Mouse (Mus musculus) splenic B cell, adult 2 months (primary cell): ENCODE measurements at regions not wholly inside any gene's neighbourhood (a gene's known extent, or its start where the extent isn't known, plus 50 kb on each side); places are given as distances from the start of the nearest gene placed in this dataset.

ENCODE experiments used
- DNase-seq: peaks from one replicate; pipeline ENCODE4 v3.0.0-alpha.2; 2011; ENCODE audit warnings: low read depth, low spot score
- H3K27me3 ChIP-seq: 2 replicates; pipeline ENCODE4 v1.6.1; 2012; ENCODE audit warnings: mild to moderate bottlenecking, low read length, moderate library complexity, mixed read lengths; ENCODE audit not compliant: control insufficient read depth, poor library complexity, insufficient read depth, severe bottlenecking
- H3K36me3 ChIP-seq: 2 replicates; pipeline ENCODE4 v1.6.1; 2012; ENCODE audit warnings: mild to moderate bottlenecking, low read length, moderate library complexity, mixed read lengths; ENCODE audit not compliant: control insufficient read depth, poor library complexity, insufficient read depth, severe bottlenecking

DNA sequence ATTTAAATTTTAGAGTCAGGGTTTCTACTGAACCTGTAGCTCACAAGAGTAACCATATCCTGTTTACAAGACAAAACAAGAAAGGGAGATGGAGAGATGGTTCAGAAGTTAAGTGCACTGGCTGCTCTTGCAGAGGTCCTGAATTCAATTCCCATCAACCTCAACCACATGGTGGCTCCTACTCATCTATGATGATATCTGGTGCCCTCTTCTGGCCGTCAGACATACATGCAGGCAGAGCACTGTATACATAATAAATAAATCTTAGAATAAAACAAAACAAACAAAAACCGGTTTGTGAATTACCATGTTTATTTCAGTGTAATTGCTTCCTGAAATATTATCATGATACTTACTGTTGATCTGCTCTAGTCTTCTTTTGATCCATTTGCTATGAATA, 845.4 kb downstream of the Pcdh18 start:
- Histone ChIP-seq H3K27me3 (no peaks in the 10 kb centered on the region), H3K36me3 (no peaks in the 10 kb centered on the region)
- DNase-seq = no peak

DNA sequence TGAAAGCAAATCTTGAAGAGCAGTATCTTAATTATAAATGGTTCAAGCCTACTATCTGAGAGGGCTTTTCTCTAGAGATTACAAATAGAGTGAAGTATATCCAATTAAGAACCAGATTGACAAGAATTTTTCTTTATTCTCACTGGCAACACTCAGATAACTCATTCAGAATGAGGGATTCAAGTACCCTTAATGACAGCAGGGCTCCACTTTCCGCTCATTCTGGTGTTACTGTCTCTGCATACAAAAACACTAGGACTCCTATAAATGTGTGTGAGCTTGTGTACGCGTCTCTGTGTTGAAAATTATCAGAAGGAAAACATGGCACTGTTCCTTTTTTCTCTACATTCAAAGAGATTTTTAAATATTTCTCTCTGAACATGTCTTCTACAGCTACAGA, 866.7 kb downstream of the Pcdh18 start:
- no peak for DNase-seq
- H3K36me3 ChIP-seq = no peaks in the 10 kb centered on the region
- no peaks in the 10 kb centered on the region for H3K27me3 ChIP-seq

DNA sequence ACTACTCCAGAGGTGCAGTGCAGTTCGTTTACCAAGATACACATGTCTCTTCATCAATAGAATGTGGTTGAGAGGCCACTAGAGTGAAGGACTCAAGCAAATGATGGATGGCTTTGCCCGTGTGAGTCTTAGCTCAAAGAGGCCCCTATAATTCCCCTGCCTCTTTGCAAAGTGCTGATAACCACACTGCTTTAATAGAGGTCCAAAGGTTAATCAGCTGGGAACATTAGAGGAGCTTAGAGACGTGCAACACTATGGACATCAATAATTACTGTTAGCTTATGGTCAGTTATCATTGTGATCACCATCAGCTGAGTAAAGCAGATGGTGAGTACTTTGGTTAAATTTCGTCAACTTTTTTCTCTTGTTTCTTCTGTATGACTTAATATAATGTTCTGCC, 869.2 kb downstream of the Pcdh18 start:
- DNase-seq = no peak
- H3K36me3 ChIP-seq = no peaks in the 10 kb centered on the region
- no peaks in the 10 kb centered on the region for H3K27me3 ChIP-seq

DNA sequence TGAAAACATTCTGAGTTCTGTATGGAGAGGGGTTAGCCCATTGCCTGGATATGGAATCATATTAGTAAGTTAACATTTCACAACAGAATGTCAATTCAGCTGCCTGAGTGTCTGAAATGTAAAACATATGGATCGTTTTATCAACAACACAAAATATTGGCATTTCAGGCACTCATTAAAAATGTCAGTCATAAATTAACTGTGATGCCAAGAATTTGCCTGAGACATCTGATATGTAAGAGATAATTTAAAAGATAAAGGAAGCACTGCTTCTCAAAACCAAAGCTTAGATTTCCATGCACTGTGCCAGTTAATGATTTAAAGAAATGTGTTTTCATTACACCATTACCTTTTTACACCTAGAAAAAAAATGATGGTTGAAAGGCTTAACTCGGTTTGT, 887.6 kb downstream of the Pcdh18 start:
- DNase-seq = no peak
- Histone ChIP-seq H3K27me3 (no peaks in the 10 kb centered on the region), H3K36me3 (no peaks in the 10 kb centered on the region)

DNA sequence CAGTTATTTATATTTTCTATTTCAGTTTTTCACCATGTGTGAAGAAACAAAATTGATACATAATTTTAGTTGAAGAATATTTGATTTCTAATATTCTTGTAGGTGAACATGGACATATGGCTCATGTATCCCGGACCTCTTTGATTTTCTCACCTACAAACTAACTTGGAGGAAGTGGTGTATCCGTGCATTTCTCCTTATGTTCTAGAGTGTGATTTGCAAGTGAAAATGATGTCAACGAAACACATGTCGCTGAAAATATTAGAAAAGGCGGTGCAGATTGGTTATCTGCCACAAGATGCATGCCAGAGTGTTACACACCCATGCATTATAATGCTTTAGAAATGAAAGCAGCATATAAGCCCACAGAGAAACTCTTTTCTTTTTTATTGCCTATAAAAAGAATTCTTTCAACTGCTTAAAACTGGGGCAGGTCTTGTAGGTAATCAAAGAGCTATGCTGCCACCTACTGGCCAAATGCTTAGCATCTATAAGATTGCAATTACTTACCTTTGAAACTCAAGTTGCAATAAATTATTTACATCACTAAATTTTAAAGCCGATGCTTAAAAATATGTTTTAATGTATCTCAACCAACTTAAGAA, 911.0 kb downstream of the Pcdh18 start:
- DNase-seq = peak; percentile 4
- H3K27me3 ChIP-seq = no peaks in the 10 kb centered on the region
- no peaks in the 10 kb centered on the region for H3K36me3 ChIP-seq

DNA sequence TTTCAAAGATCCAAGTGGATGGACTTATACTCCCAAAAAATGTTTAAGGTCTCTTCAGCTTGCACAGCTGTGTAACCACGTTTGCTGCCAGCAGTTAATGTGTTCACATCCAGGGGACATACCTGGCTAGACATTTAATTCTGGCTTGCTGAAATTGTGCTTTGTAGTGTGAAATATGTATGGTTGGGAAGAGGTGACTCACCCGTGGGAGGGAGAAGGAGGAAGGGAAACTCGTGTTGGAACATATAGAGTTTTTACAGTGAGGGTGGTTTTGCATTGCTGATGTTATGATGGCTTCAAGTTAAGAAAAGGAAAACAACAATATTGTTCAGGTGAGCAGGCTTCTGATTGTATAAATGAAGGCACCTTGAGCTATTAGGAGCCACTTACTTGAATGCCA, 916.4 kb downstream of the Pcdh18 start:
- no peak for DNase-seq
- H3K36me3 ChIP-seq = no peaks in the 10 kb centered on the region
- H3K27me3 ChIP-seq = no peaks in the 10 kb centered on the region

DNA sequence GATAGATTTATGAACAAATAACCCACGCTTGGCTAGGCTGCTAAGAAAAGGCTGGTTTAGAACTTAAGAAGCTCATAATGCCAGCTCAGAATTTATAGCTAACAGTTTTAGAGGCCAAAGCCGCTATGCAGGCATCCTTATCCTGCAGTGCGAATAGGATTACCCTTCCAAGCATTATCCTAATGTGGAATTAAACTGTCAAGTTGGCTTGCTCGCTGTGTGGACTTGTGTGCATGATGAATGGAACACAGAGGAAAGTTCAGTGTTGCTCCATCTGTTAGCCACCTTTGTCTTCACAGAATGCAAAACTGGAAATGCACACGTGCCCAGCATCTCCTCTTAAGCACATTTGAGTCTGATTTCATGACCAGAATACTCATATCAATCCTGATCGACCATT, 933.8 kb downstream of the Pcdh18 start:
- Histone ChIP-seq H3K27me3 (no peaks in the 10 kb centered on the region), H3K36me3 (no peaks in the 10 kb centered on the region)
- no peak for DNase-seq

DNA sequence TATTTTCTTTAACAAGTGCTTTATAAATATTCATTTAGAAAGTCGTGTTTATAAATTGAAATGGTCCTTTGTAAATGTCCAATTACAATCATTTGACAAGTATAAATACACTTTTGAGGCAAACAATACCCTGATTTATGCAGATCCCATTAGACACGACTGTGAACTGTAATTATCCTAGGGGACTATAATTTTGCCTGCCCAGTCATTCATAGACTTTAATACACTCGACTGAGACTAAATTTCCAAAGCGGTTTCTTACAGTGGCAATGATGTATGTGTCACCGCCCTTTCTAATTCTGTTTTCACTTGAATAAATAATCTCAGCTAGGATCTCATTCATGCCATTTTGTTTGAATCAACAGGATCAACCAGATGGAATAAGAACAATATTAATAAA, 952.7 kb downstream of the Pcdh18 start:
- no peak for DNase-seq
- H3K27me3 ChIP-seq = no peaks in the 10 kb centered on the region
- H3K36me3 ChIP-seq = no peaks in the 10 kb centered on the region

DNA sequence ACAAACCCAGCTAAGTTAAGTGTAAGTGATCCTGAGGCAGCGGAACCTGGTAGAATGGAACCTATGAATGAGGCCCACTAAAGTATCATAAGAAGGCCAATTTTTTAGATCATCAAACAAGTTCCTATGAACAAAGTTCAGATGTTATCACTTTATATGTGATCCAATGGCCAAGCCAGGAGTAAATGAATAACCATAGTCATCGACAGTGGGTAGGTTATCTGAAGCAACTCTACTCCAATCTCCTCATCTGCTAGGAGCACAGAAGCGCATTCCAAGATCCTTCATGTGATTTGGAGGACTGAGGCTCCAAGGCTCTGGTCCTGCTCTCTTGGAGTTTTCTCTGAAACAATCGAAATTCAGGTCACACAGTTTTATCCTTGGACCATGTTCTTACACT, 985.4 kb downstream of the Pcdh18 start:
- DNase-seq = no peak
- Histone ChIP-seq H3K27me3 (no peaks in the 10 kb centered on the region), H3K36me3 (no peaks in the 10 kb centered on the region)
